Mouse (Mus musculus) MEL (cell line): ENCODE data around the gene Naa16. TPM values are rescaled to one million over a fixed set of nuclear protein-coding genes. Genes with fewer than 3 reads are reported as not detected.

Experiments used
- DNase-seq: peaks from one replicate; pipeline ENCODE4 v3.0.0; 2011; ENCODE audit warnings: low read depth, low spot score
- H3K27ac ChIP-seq: 2 replicates; pipeline ENCODE4 v1.5.1; 2012; ENCODE audit warnings: low read depth, mild to moderate bottlenecking, control low read depth, low read length, moderate library complexity; ENCODE audit not compliant: control insufficient read depth
- H3K27me3 ChIP-seq, 2 experiments: fragments of 150-350 bp in 1 of 2; sonication (generic) in 1 of 2; 2 replicates each; pipeline ENCODE4 v1.6.1; 2012; ENCODE audit warnings: low read length in 2 of 2, mild to moderate bottlenecking in 2 of 2, improper control_type of control experiment in 1 of 2, moderate library complexity in 1 of 2; ENCODE audit not compliant: insufficient read depth in 2 of 2, control insufficient read depth in 1 of 2
- H3K36me3 ChIP-seq, 2 experiments: 2 replicates each; pipeline ENCODE4 v1.6.1; 2012 to 2014; ENCODE audit warnings: low read length in 2 of 2, improper control_type of control experiment in 1 of 2, inconsistent platforms in 1 of 2, mild to moderate bottlenecking in 1 of 2; ENCODE audit not compliant: insufficient read depth in 2 of 2, control insufficient read depth in 1 of 2
- H3K4me1 ChIP-seq, 2 experiments: fragments of 150-350 bp in 1 of 2; sonication (generic) in 1 of 2; 2 replicates each; pipeline ENCODE4 v1.6.1; 2012; ENCODE audit warnings: low read length in 2 of 2, improper control_type of control experiment in 1 of 2, mild to moderate bottlenecking in 1 of 2; ENCODE audit not compliant: insufficient read depth in 2 of 2, control insufficient read depth in 1 of 2
- H3K4me3 ChIP-seq, 2 experiments: fragments of 150-350 bp in 1 of 2; sonication (generic) in 1 of 2; 2 replicates each; pipeline ENCODE4 v1.5.1; 2012; ENCODE audit warnings: low read depth in 2 of 2, low read length in 2 of 2, mild to moderate bottlenecking in 2 of 2, moderate library complexity in 2 of 2, control low read depth in 1 of 2, improper control_type of control experiment in 1 of 2; ENCODE audit not compliant: control insufficient read depth in 1 of 2, insufficient read depth in 1 of 2
- H3K79me2 ChIP-seq: 2 replicates; pipeline ENCODE4 v1.6.1; 2012; ENCODE audit warnings: mild to moderate bottlenecking, low read length, moderate library complexity; ENCODE audit not compliant: control insufficient read depth, poor library complexity, insufficient read depth
- H3K9ac ChIP-seq: 2 replicates; pipeline ENCODE4 v1.6.1; 2012; ENCODE audit warnings: low read depth, mild to moderate bottlenecking, control low read depth, low read length, moderate library complexity; ENCODE audit not compliant: control insufficient read depth, poor library complexity, severe bottlenecking
- H3K9me3 ChIP-seq: fragments of 150-350 bp; sonication (generic); replicated peaks from 2 replicates; pipeline ENCODE4 v1.6.1; 2012; ENCODE audit warnings: mild to moderate bottlenecking, low read length, improper control_type of control experiment, moderate library complexity; ENCODE audit not compliant: insufficient read depth
- CHD1 ChIP-seq: IDR thresholded peaks from 2 replicates; pipeline ENCODE4 v1.6.1; 2012; ENCODE audit warnings: low read depth, mild to moderate bottlenecking, inconsistent platforms, low read length, improper control_type of control experiment
- E2F4 ChIP-seq: IDR thresholded peaks from 2 replicates; pipeline ENCODE4 v1.6.1; 2011; ENCODE audit warnings: low read depth, low read length, improper control_type of control experiment, borderline replicate concordance
- EP300 ChIP-seq, 2 experiments: IDR thresholded peaks; 2 replicates each; pipeline ENCODE4 v1.6.1; 2011; ENCODE audit warnings: improper control_type of control experiment in 2 of 2, low read length in 2 of 2, low read depth in 1 of 2, mild to moderate bottlenecking in 1 of 2
- GABPA ChIP-seq: IDR thresholded peaks from 2 replicates; pipeline ENCODE4 v1.6.1; 2012; ENCODE audit warnings: low read depth, mild to moderate bottlenecking, inconsistent platforms, low read length, improper control_type of control experiment, moderate library complexity
- HCFC1 ChIP-seq: IDR thresholded peaks from 2 replicates; pipeline ENCODE4 v1.6.1; 2012; ENCODE audit warnings: low read depth, mild to moderate bottlenecking, inconsistent platforms, low read length, improper control_type of control experiment, moderate library complexity
- JUND ChIP-seq: IDR thresholded peaks from 2 replicates; pipeline ENCODE4 v1.6.1; 2011; ENCODE audit warnings: low read depth, mild to moderate bottlenecking, improper control_type of control experiment, low read length
- MAFK ChIP-seq: IDR thresholded peaks from 2 replicates; pipeline ENCODE4 v1.6.1; 2011; ENCODE audit warnings: low read depth, mild to moderate bottlenecking, low read length, improper control_type of control experiment, borderline replicate concordance
- MAX ChIP-seq: IDR thresholded peaks from 2 replicates; pipeline ENCODE4 v1.6.1; 2011; ENCODE audit warnings: low read length, improper control_type of control experiment
- MAZ ChIP-seq: IDR thresholded peaks from 2 replicates; pipeline ENCODE4 v1.6.1; 2012; ENCODE audit warnings: low read depth, mild to moderate bottlenecking, inconsistent platforms, low read length, improper control_type of control experiment
- MYC ChIP-seq: IDR thresholded peaks from 2 replicates; pipeline ENCODE4 v1.6.1; 2011; ENCODE audit warnings: low read depth, mild to moderate bottlenecking, low read length, improper control_type of control experiment, moderate library complexity
- NRF1 ChIP-seq: IDR thresholded peaks from 2 replicates; pipeline ENCODE4 v1.6.1; 2014; ENCODE audit warnings: low read depth, mild to moderate bottlenecking, inconsistent platforms, low read length, improper control_type of control experiment, moderate library complexity; ENCODE audit not compliant: poor library complexity, insufficient read depth, severe bottlenecking
- POLR2AphosphoS5 ChIP-seq: IDR thresholded peaks from 2 replicates; pipeline ENCODE4 v1.6.1; 2012; ENCODE audit warnings: low read depth, borderline replicate concordance, mild to moderate bottlenecking, inconsistent platforms, low read length, moderate library complexity, mixed read lengths
- RAD21 ChIP-seq: IDR thresholded peaks from 2 replicates; pipeline ENCODE4 v1.6.1; 2011; ENCODE audit warnings: mild to moderate bottlenecking, low read depth, low read length, improper control_type of control experiment
- RCOR1 ChIP-seq: IDR thresholded peaks from 2 replicates; pipeline ENCODE4 v1.6.1; 2012; ENCODE audit warnings: low read depth, mild to moderate bottlenecking, inconsistent platforms, low read length, improper control_type of control experiment
- TBP ChIP-seq: IDR thresholded peaks from 2 replicates; pipeline ENCODE4 v1.8.0; 2011; ENCODE audit warnings: low read depth, low read length, improper control_type of control experiment
- UBTF ChIP-seq: IDR thresholded peaks from 2 replicates; pipeline ENCODE4 v1.6.1; 2012; ENCODE audit warnings: low read depth, mild to moderate bottlenecking, inconsistent platforms, low read length, improper control_type of control experiment, moderate library complexity, borderline replicate concordance; ENCODE audit not compliant: insufficient read depth
- USF2 ChIP-seq, 2 experiments: IDR thresholded peaks; 2 replicates each; pipeline ENCODE4 v1.6.1; 2011 to 2012; ENCODE audit warnings: improper control_type of control experiment in 2 of 2, low read length in 2 of 2, borderline replicate concordance in 1 of 2, inconsistent platforms in 1 of 2, low read depth in 1 of 2, mild to moderate bottlenecking in 1 of 2; ENCODE audit not compliant: insufficient read depth in 1 of 2
- ZC3H11A ChIP-seq: IDR thresholded peaks from 2 replicates; pipeline ENCODE4 v1.6.1; 2012; ENCODE audit warnings: low read depth, mild to moderate bottlenecking, inconsistent platforms, low read length, improper control_type of control experiment
- ZKSCAN1 ChIP-seq: IDR thresholded peaks from 2 replicates; pipeline ENCODE4 v1.6.1; 2012; ENCODE audit warnings: low read depth, mild to moderate bottlenecking, inconsistent platforms, low read length, improper control_type of control experiment, moderate library complexity
- ZMIZ1 ChIP-seq: IDR thresholded peaks from 2 replicates; pipeline ENCODE4 v1.6.1; 2012; ENCODE audit warnings: low read depth, mild to moderate bottlenecking, inconsistent platforms, low read length, improper control_type of control experiment, moderate library complexity
- ZNF384 ChIP-seq: IDR thresholded peaks from 2 replicates; pipeline ENCODE4 v1.6.1; 2012; ENCODE audit warnings: low read depth, mild to moderate bottlenecking, inconsistent platforms, low read length, improper control_type of control experiment
- polyA plus RNA-seq, 2 experiments: library from polyadenylated mRNA; stranded (reverse) in 1 of 2; unstranded in 1 of 2; fragments of >175 nt in 1 of 2; fragments of >200 nt in 1 of 2; gene quantifications; 2 replicates each; pipeline versions ENCODE4 v1.2.1 to v1.2.4; 2012; ENCODE audit warnings: low replicate concordance in 2 of 2, low read depth in 1 of 2; ENCODE audit not compliant: insufficient read length in 2 of 2, insufficient read depth in 1 of 2, missing spikeins in 1 of 2
- total RNA-seq: library from RNA; depleted of rRNA; stranded (reverse); fragments of 300-350 nt; gene quantifications from 2 replicates; pipeline ENCODE4 v1.2.3, GENCODE M21; 2012

Naa16 gene
- total and polyA plus RNA-seq, 3 experiments = 22.4 to 51.6 TPM; not detected in 1

GRCm38 (mm10) chr14:79312719-79313118, 77.9 kb downstream of the Naa16 start:
- Histone ChIP-seq H3K9ac (no peak overlapping the region), H3K79me2 (no peaks in the 10 kb centered on the region), H3K27me3 (no peaks in the 10 kb centered on the region), H3K9me3 (no peaks in the 10 kb centered on the region), H3K27ac (no peak overlapping the region), H3K4me3 (no peak overlapping the region), H3K36me3 (peaks cover 0 to 10% of the 10 kb centered on the region in 2 experiments; a peak in 2 of 4 replicates), H3K4me1 (peaks cover 0 to 20% of the 10 kb centered on the region in 2 experiments; a peak in 3 of 4 replicates)
- DNase-seq = no peak
- TF ChIP-seq MAX (no peak), USF2 (IDR thresholded peaks at IDR 0.05; ENCODE audit: borderline replicate concordance in 1 of 2, insufficient read depth in 1 of 2, low read depth in 1 of 2, low read length in 2 of 2) (no peak), E2F4 (no peak), MAZ (no peak), NRF1 (no peak), MAFK (no peak), TBP (no peak), GABPA (no peak)

GRCm38 (mm10) chr14:79311918-79312454, 78.6 kb downstream of the Naa16 start:
- H3K36me3 ChIP-seq = peaks cover 0 to 12% of the 10 kb centered on the region in 2 experiments; a peak in 2 of 4 replicates
- H3K4me3 ChIP-seq = no peak overlapping the region
- no peak for DNase-seq
- H3K9me3 ChIP-seq = no peaks in the 10 kb centered on the region
- TF ChIP-seq E2F4 = no peak
- TF ChIP-seq RAD21 = no peak
- no peak for TF ChIP-seq CHD1
- no peak for TF ChIP-seq POLR2AphosphoS5
- no peak for TF ChIP-seq MAX
- no peak for TF ChIP-seq ZMIZ1
- no peak for TF ChIP-seq ZNF384
- no peak for TF ChIP-seq NRF1
- TF ChIP-seq MAZ = no peak
- TF ChIP-seq ZC3H11A = no peak
- TF ChIP-seq UBTF = no peak
- no peak for TF ChIP-seq EP300 (IDR thresholded peaks at IDR 0.05; ENCODE audit: low read depth in 1 of 2, low read length in 2 of 2)
- TF ChIP-seq JUND = no peak
- TF ChIP-seq HCFC1 = no peak
- no peak for TF ChIP-seq MYC
- TF ChIP-seq RCOR1 = no peak
- no peak for TF ChIP-seq ZKSCAN1
- TF ChIP-seq, all 39 proteins: peak for 0
- Histone ChIP-seq H3K4me1 (peaks cover 0 to 20% of the 10 kb centered on the region in 2 experiments; a peak in 3 of 4 replicates), H3K79me2 (no peaks in the 10 kb centered on the region), H3K9ac (no peak overlapping the region), H3K27ac (no peak overlapping the region), H3K27me3 (no peaks in the 10 kb centered on the region)
